ENCODE assay signal across 23 mouse cellular contexts in the genomic region with DNA sequence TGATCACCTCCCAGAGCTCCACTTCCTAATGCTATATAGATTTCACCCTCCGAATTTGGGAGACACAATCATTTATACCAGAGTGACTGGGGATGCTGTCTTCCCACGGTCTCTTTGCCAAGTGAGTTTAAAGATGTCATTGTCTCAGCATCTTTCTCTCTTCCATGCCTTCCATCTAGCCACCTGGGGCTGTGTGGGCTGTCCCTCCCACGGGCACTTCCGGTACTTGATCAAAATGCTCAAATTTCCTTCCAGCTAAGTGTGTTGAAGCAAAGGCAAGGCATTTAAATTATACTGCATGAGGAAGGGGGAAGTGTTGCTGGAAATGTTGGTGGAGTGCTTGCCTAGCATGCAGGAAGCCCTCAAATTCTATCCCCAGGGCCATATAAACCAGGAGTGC.
DNase-seq lines count a peak whose midpoint lies in the region; ATAC-seq and TF ChIP-seq lines count a peak whose summit lies in the region.
"Had no signal": no experiment of that assay in that cellular context is flagged by ENCODE, and none has a peak within 500 bp of the region (broad histone marks: within the 10 kb centered on the region; RNA-seq: fewer than 3 reads in every experiment).

No protein-coding gene starts in this region.

- no peaks in the 10 kb centered on the region for H3K27me3 ChIP-seq in forebrain, embryonic 15.5 days
- H3K27me3 ChIP-seq in liver, postnatal 0 days (ENCODE audit: insufficient read depth, low read length) = no peaks in the 10 kb centered on the region
- H3K27me3 ChIP-seq: embryonic facial prominence, embryonic 15.5 days; heart, embryonic 13.5 days; hindbrain, embryonic 13.5 days; limb, embryonic 12.5 days; liver, embryonic 13.5 days; neural tube, embryonic 12.5 days had no signal

- H3K4me3 ChIP-seq in forebrain, embryonic 15.5 days = no peak overlapping the region
- H3K4me3 ChIP-seq in liver, postnatal 0 days (ENCODE audit: low read depth, low read length) = no peak overlapping the region
- H3K4me3 ChIP-seq: embryonic facial prominence, embryonic 15.5 days; heart, embryonic 13.5 days; hindbrain, embryonic 13.5 days; limb, embryonic 12.5 days; liver, embryonic 13.5 days; neural tube, embryonic 12.5 days had no signal

- H3K9me3 ChIP-seq in forebrain, embryonic 15.5 days = 0 out of 2 replicates have a peak, but pooled peaks cover 3% of the 10 kb centered on the region
- no peaks in the 10 kb centered on the region for H3K9me3 ChIP-seq in liver, postnatal 0 days (ENCODE audit: low read length)
- H3K9me3 ChIP-seq: embryonic facial prominence, embryonic 15.5 days; liver, embryonic 13.5 days; neural tube, embryonic 12.5 days had no signal

- no peaks in the 10 kb centered on the region for H3K36me3 ChIP-seq in forebrain, embryonic 15.5 days
- H3K36me3 ChIP-seq in liver, postnatal 0 days (replicated peaks; ENCODE audit: insufficient read depth, low read length) = no peaks in the 10 kb centered on the region
- H3K36me3 ChIP-seq: hindbrain, embryonic 13.5 days; neural tube, embryonic 12.5 days had no signal

- TF ChIP-seq EP300 in liver, postnatal 0 days (IDR thresholded peaks at IDR 0.05; ENCODE audit: low read depth) = no peak

- H3K27ac ChIP-seq in forebrain, embryonic 15.5 days (replicated peaks) = no peak overlapping the region
- H3K27ac ChIP-seq in liver, postnatal 0 days (ENCODE audit: low read depth) = no peak overlapping the region
- H3K27ac ChIP-seq: embryonic facial prominence, embryonic 15.5 days; heart, embryonic 13.5 days; hindbrain, embryonic 13.5 days; limb, embryonic 12.5 days; liver, embryonic 13.5 days; macrophage; neural tube, embryonic 12.5 days; stomach, postnatal 0 days had no signal

- H3K4me1 ChIP-seq in forebrain, embryonic 15.5 days = no peaks in the 10 kb centered on the region
- H3K4me1 ChIP-seq in liver, postnatal 0 days (ENCODE audit: insufficient read depth) = no peaks in the 10 kb centered on the region
- H3K4me1 ChIP-seq: embryonic facial prominence, embryonic 15.5 days; hindbrain, embryonic 13.5 days; limb, embryonic 12.5 days; liver, embryonic 13.5 days; neural tube, embryonic 12.5 days had no signal

- peak; percentile 55 to 73 for DNase-seq in right cerebral cortex, adult 2 months (ENCODE audit: low spot score in 2 of 2)
- DNase-seq in right cerebral cortex, postnatal 4 days = no peak
- DNase-seq in layer of hippocampus, adult 9-10 months (ENCODE audit: low spot score) = peak; percentile 12
- DNase-seq in left cerebral cortex, postnatal 25 days (ENCODE audit: low spot score in 2 of 2) = peak; percentile 47 to 55
- no peak for DNase-seq in c-Kit-positive CD71-positive TER-119-positive erythroid progenitor cells, embryonic 14.5 days (ENCODE audit: low spot score)
- no peak for DNase-seq in liver, postnatal 0 days
- DNase-seq: cerebellum, adult 18-20 months; cerebellum, postnatal 25 days; forebrain, postnatal 0 days; gastrocnemius, postnatal 10 days; heart, adult 11 months; kidney, adult 9 months; liver, embryonic 13.5 days had no signal

- 86% methylated on average over 4 of the region's 4 CpGs for WGBS in forebrain, embryonic 15.5 days
- WGBS in liver, postnatal 0 days (ENCODE audit: insufficient replicate concordance) = 73% methylated on average over 4 of the region's 4 CpGs

- no peak for TF ChIP-seq CTCF in liver, postnatal 0 days (IDR thresholded peaks at IDR 0.05; ENCODE audit: low read depth)

- H3K4me2 ChIP-seq in forebrain, embryonic 15.5 days (replicated peaks) = no peak overlapping the region
- no peak overlapping the region for H3K4me2 ChIP-seq in liver, postnatal 0 days (ENCODE audit: low read depth, low read length)
- H3K4me2 ChIP-seq: embryonic facial prominence, embryonic 15.5 days; heart, embryonic 13.5 days; hindbrain, embryonic 13.5 days; limb, embryonic 12.5 days; liver, embryonic 13.5 days; midbrain, embryonic 11.5 days; neural tube, embryonic 12.5 days had no signal

- intact Hi-C loops in left cerebral cortex, postnatal 25 days (cut with DNase I) = no loop called here

- H3K9ac ChIP-seq in forebrain, embryonic 15.5 days (replicated peaks) = no peak overlapping the region
- H3K9ac ChIP-seq in liver, postnatal 0 days (replicated peaks) = no peak overlapping the region
- H3K9ac ChIP-seq: embryonic facial prominence, embryonic 15.5 days; forebrain, postnatal 0 days; heart, embryonic 13.5 days; hindbrain, embryonic 13.5 days; limb, embryonic 12.5 days; liver, embryonic 13.5 days; neural tube, embryonic 12.5 days had no signal

- no peak for ATAC-seq in forebrain, embryonic 15.5 days (replicated peaks)
- no peak for ATAC-seq in liver, postnatal 0 days
- ATAC-seq: forebrain, postnatal 0 days; inflammation-experienced regulatory T-cells, adult 6 months had no signal

Comparison
In these comparisons a context has a peak if more than half of its experiments do, and no peak if none do; other contexts are left out.
1. DNase-seq: peak in right cerebral cortex, adult 2 months (2 of 2), layer of hippocampus, adult 9-10 months (single experiment) and left cerebral cortex, postnatal 25 days (2 of 2); none in right cerebral cortex, postnatal 4 days (single experiment), c-Kit-positive CD71-positive TER-119-positive erythroid progenitor cells, embryonic 14.5 days (single experiment) and liver, postnatal 0 days (single experiment).